Mouse (Mus musculus): Measurements from ENCODE around the gene Anks1b. TPM values are rescaled to one million over a fixed set of nuclear protein-coding genes. Genes with fewer than 3 reads are reported as not detected.

Anks1b gene
- polyA plus RNA-seq, 1 experiment from 2014 or later, result 1.9 TPM

- TF ChIP-seq CTCF (IDR thresholded peaks at IDR 0.05; ENCODE audit: low read depth), result peak; percentile 43
- Histone ChIP-seq H3K27ac (ENCODE audit: low read depth, low read length) (no peak overlapping the region), H3K9ac (ENCODE audit: low read depth, low read length) (no peak overlapping the region), H3K36me3 (ENCODE audit: control insufficient read depth, insufficient read depth) (no peaks in the 10 kb centered on the region), H3K9me3 (ENCODE audit: control insufficient read depth) (no peaks in the 10 kb centered on the region), H3K4me3 (ENCODE audit: low read depth, low read length) (no peak overlapping the region), H3K4me2 (replicated peaks; ENCODE audit: low read depth) (no peak overlapping the region), H3K4me1 (replicated peaks; ENCODE audit: control insufficient read depth, insufficient read depth, low read length) (no peaks in the 10 kb centered on the region), H3K27me3 (replicated peaks; ENCODE audit: control insufficient read depth, insufficient read depth, low read length) (no peaks in the 10 kb centered on the region)
- ATAC-seq, result no peak
Measured at GRCm38 (mm10) chr10:90151510-90151909, 278.2 kb downstream of the Anks1b start.

- H3K4me3 ChIP-seq (ENCODE audit: low read depth, low read length), result no peak overlapping the region
- no peaks in the 10 kb centered on the region for H3K9me3 ChIP-seq (ENCODE audit: control insufficient read depth)
- H3K36me3 ChIP-seq (ENCODE audit: control insufficient read depth, insufficient read depth), result no peaks in the 10 kb centered on the region
- WGBS, result 71% methylated on average over 6 of the region's 6 CpGs
- H3K4me2 ChIP-seq (replicated peaks; ENCODE audit: low read depth), result no peak overlapping the region
- H3K27me3 ChIP-seq (replicated peaks; ENCODE audit: control insufficient read depth, insufficient read depth, low read length), result no peaks in the 10 kb centered on the region
- H3K4me1 ChIP-seq (replicated peaks; ENCODE audit: control insufficient read depth, insufficient read depth, low read length), result no peaks in the 10 kb centered on the region
- TF ChIP-seq CTCF (IDR thresholded peaks at IDR 0.05; ENCODE audit: low read depth), result no peak
- H3K27ac ChIP-seq (ENCODE audit: low read depth, low read length), result no peak overlapping the region
- ATAC-seq, result no peak
- no peak overlapping the region for H3K9ac ChIP-seq (ENCODE audit: low read depth, low read length)
Measured at GRCm38 (mm10) chr10:90169941-90170580, 296.8 kb downstream of the Anks1b start.

- H3K4me3 ChIP-seq (ENCODE audit: low read depth, low read length), result no peak overlapping the region
- no peak for ATAC-seq
- H3K36me3 ChIP-seq (ENCODE audit: control insufficient read depth, insufficient read depth), result no peaks in the 10 kb centered on the region
- 70% methylated on average over 5 of the region's 5 CpGs for WGBS
- TF ChIP-seq CTCF (IDR thresholded peaks at IDR 0.05; ENCODE audit: low read depth), result no peak
- no peaks in the 10 kb centered on the region for H3K27me3 ChIP-seq (replicated peaks; ENCODE audit: control insufficient read depth, insufficient read depth, low read length)
- no peaks in the 10 kb centered on the region for H3K4me1 ChIP-seq (replicated peaks; ENCODE audit: control insufficient read depth, insufficient read depth, low read length)
- H3K27ac ChIP-seq (ENCODE audit: low read depth, low read length), result no peak overlapping the region
- no peaks in the 10 kb centered on the region for H3K9me3 ChIP-seq (ENCODE audit: control insufficient read depth)
- no peak overlapping the region for H3K9ac ChIP-seq (ENCODE audit: low read depth, low read length)
- H3K4me2 ChIP-seq (replicated peaks; ENCODE audit: low read depth), result no peak overlapping the region
Measured at GRCm38 (mm10) chr10:90190366-90190765, 317.1 kb downstream of the Anks1b start.

- Histone ChIP-seq H3K4me3 (ENCODE audit: low read depth, low read length) (no peak overlapping the region), H3K4me1 (replicated peaks; ENCODE audit: control insufficient read depth, insufficient read depth, low read length) (no peaks in the 10 kb centered on the region), H3K36me3 (ENCODE audit: control insufficient read depth, insufficient read depth) (no peaks in the 10 kb centered on the region), H3K9me3 (ENCODE audit: control insufficient read depth) (no peaks in the 10 kb centered on the region), H3K4me2 (replicated peaks; ENCODE audit: low read depth) (no peak overlapping the region), H3K9ac (ENCODE audit: low read depth, low read length) (no peak overlapping the region), H3K27me3 (replicated peaks; ENCODE audit: control insufficient read depth, insufficient read depth, low read length) (no peaks in the 10 kb centered on the region), H3K27ac (ENCODE audit: low read depth, low read length) (no peak overlapping the region)
- 49% methylated on average over 5 of the region's 5 CpGs for WGBS
- no peak for TF ChIP-seq CTCF (IDR thresholded peaks at IDR 0.05; ENCODE audit: low read depth)
- ATAC-seq, result 0 out of 2 replicates have a peak, but pooled peaks have one; percentile 36
Measured at GRCm38 (mm10) chr10:90196936-90197335, 323.6 kb downstream of the Anks1b start.

- no peak for TF ChIP-seq CTCF (IDR thresholded peaks at IDR 0.05; ENCODE audit: low read depth)
- ATAC-seq, result no peak
- Histone ChIP-seq H3K9ac (ENCODE audit: low read depth, low read length) (no peak overlapping the region), H3K4me3 (ENCODE audit: low read depth, low read length) (no peak overlapping the region), H3K27me3 (replicated peaks; ENCODE audit: control insufficient read depth, insufficient read depth, low read length) (no peaks in the 10 kb centered on the region), H3K4me1 (replicated peaks; ENCODE audit: control insufficient read depth, insufficient read depth, low read length) (no peaks in the 10 kb centered on the region), H3K27ac (ENCODE audit: low read depth, low read length) (no peak overlapping the region), H3K9me3 (ENCODE audit: control insufficient read depth) (no peaks in the 10 kb centered on the region), H3K4me2 (replicated peaks; ENCODE audit: low read depth) (no peak overlapping the region), H3K36me3 (ENCODE audit: control insufficient read depth, insufficient read depth) (no peaks in the 10 kb centered on the region)
- 88% methylated on average over 6 of the region's 6 CpGs for WGBS
Measured at GRCm38 (mm10) chr10:90210044-90210443, 336.7 kb downstream of the Anks1b start.

GRCm38 (mm10) chr10:90220470-90220869 is 347.2 kb downstream of the Anks1b start:
- Histone ChIP-seq H3K9me3 (ENCODE audit: control insufficient read depth) (no peaks in the 10 kb centered on the region), H3K4me3 (ENCODE audit: low read depth, low read length) (no peak overlapping the region), H3K4me1 (replicated peaks; ENCODE audit: control insufficient read depth, insufficient read depth, low read length) (no peaks in the 10 kb centered on the region), H3K9ac (ENCODE audit: low read depth, low read length) (no peak overlapping the region), H3K27ac (ENCODE audit: low read depth, low read length) (no peak overlapping the region), H3K36me3 (ENCODE audit: control insufficient read depth, insufficient read depth) (no peaks in the 10 kb centered on the region), H3K27me3 (replicated peaks; ENCODE audit: control insufficient read depth, insufficient read depth, low read length) (no peaks in the 10 kb centered on the region), H3K4me2 (replicated peaks; ENCODE audit: low read depth) (no peak overlapping the region)
- 60% methylated on average over 3 of the region's 3 CpGs for WGBS
- ATAC-seq, result no peak
- no peak for TF ChIP-seq CTCF (IDR thresholded peaks at IDR 0.05; ENCODE audit: low read depth)

Data from intestine, postnatal 0 days (tissue).